Mouse (Mus musculus): ENCODE measurements around the gene Pygo1. TPM values are rescaled to one million over a fixed set of nuclear protein-coding genes. Genes with fewer than 3 reads are reported as not detected.

Pygo1 gene
- total and polyA plus RNA-seq, 3 experiments: not detected

GRCm38 (mm10) chr9:73000487-73000886, 75.0 kb downstream of the Pygo1 start:
- no peaks in the 10 kb centered on the region for H3K27me3 ChIP-seq (replicated peaks)
- in situ Hi-C loops (cut with MboI; ENCODE audit: low pct_ligation_motif_present, low pct_unique_long_range_greater_than_20kb, low sequenced_read_pairs) (no loop called here), dilution Hi-C loops (cut with MboI; ENCODE audit: extremely low pct_ligation_motif_present, extremely low pct_unique_long_range_greater_than_20kb, low sequenced_read_pairs) (no loop called here)
- no peak overlapping the region for H3K4me2 ChIP-seq (ENCODE audit: insufficient read depth, low read depth, poor library complexity, severe bottlenecking)
- no peak overlapping the region for H3K9ac ChIP-seq (ENCODE audit: insufficient read depth, low read depth)
- H3K9me3 ChIP-seq (replicated peaks; ENCODE audit: low read length): no peaks in the 10 kb centered on the region
- no peak overlapping the region for H3K4me3 ChIP-seq (replicated peaks in 1 of 3; ENCODE audit: low read depth in 2 of 3, low read length in 2 of 3, poor library complexity in 1 of 3)
- no peak for TF ChIP-seq TBP (conservative IDR thresholded peaks at IDR 0.05; ENCODE audit: low read depth, low read length)
- peak; percentile 35 for TF ChIP-seq RAD21 (IDR thresholded peaks at IDR 0.05; ENCODE audit: low read depth, low read length)
- peak in 1 of 2 experiments; percentile 38; a peak in 2 of 4 replicates for TF ChIP-seq CTCF (conservative IDR thresholded peaks at IDR 0.05 in 1 of 2, IDR thresholded peaks at IDR 0.05 in 1 of 2; ENCODE audit: low read depth in 2 of 2, low read length in 2 of 2)
- DNase-seq (ENCODE audit: extremely low read depth): no peak
- peaks cover 3 to 11% of the 10 kb centered on the region in 2 experiments for H3K36me3 ChIP-seq (replicated peaks in 1 of 2; ENCODE audit: control insufficient read depth in 1 of 2, insufficient read depth in 1 of 2, low read length in 1 of 2)
- H3K4me1 ChIP-seq (ENCODE audit: control insufficient read depth in 1 of 2, insufficient read depth in 2 of 2): no peaks in the 10 kb centered on the region
- no peaks in the 10 kb centered on the region for H3K79me2 ChIP-seq (replicated peaks; ENCODE audit: control insufficient read depth, extremely low read depth, insufficient read depth, poor library complexity, severe bottlenecking)
- H3K27ac ChIP-seq (ENCODE audit: insufficient read depth, low read depth): no peak overlapping the region

GRCm38 (mm10) chr9:73001314-73002011, 76.0 kb downstream of the Pygo1 start:
- H3K79me2 ChIP-seq (replicated peaks; ENCODE audit: control insufficient read depth, extremely low read depth, insufficient read depth, poor library complexity, severe bottlenecking): no peaks in the 10 kb centered on the region

More at GRCm38 (mm10) chr9:73001314-73002011, 76.0 kb downstream of the Pygo1 start:
- in situ Hi-C loops (cut with MboI; ENCODE audit: low pct_ligation_motif_present, low pct_unique_long_range_greater_than_20kb, low sequenced_read_pairs): no loop called here
- no peak overlapping the region for H3K27ac ChIP-seq (ENCODE audit: insufficient read depth, low read depth)
- no peak overlapping the region for H3K9ac ChIP-seq (ENCODE audit: insufficient read depth, low read depth)
- no peaks in the 10 kb centered on the region for H3K4me1 ChIP-seq (ENCODE audit: control insufficient read depth in 1 of 2, insufficient read depth in 2 of 2)
- H3K4me2 ChIP-seq (ENCODE audit: insufficient read depth, low read depth, poor library complexity, severe bottlenecking): no peak overlapping the region
- no peak for DNase-seq (ENCODE audit: extremely low read depth)
- no peak for TF ChIP-seq ZKSCAN1 (IDR thresholded peaks at IDR 0.05; ENCODE audit: borderline replicate concordance, low read depth, low read length)
- TF ChIP-seq TCF12 (IDR thresholded peaks at IDR 0.05; ENCODE audit: low read depth, low read length): no peak
- TF ChIP-seq SMC3 (IDR thresholded peaks at IDR 0.05; ENCODE audit: low read depth, low read length): no peak
- TF ChIP-seq BHLHE40 (IDR thresholded peaks at IDR 0.05; ENCODE audit: low read depth, low read length): no peak
- no peak for TF ChIP-seq EP300 (IDR thresholded peaks at IDR 0.05; ENCODE audit: low read length)
- no peak for TF ChIP-seq MAFK (IDR thresholded peaks at IDR 0.05; ENCODE audit: insufficient replicate concordance, low read length)
- no peak for TF ChIP-seq RAD21 (IDR thresholded peaks at IDR 0.05; ENCODE audit: low read depth, low read length)
- no peak for TF ChIP-seq CTCF (conservative IDR thresholded peaks at IDR 0.05 in 1 of 2, IDR thresholded peaks at IDR 0.05 in 1 of 2; ENCODE audit: low read depth in 2 of 2, low read length in 2 of 2)
- TF ChIP-seq ELF1 (IDR thresholded peaks at IDR 0.05; ENCODE audit: low read depth, low read length): no peak
- TF ChIP-seq JUN (IDR thresholded peaks at IDR 0.05; ENCODE audit: insufficient read depth, low read depth, low read length): no peak
- H3K4me3 ChIP-seq (replicated peaks in 1 of 3; ENCODE audit: low read depth in 2 of 3, low read length in 2 of 3, poor library complexity in 1 of 3): peak overlapping the region in 1 of 3 experiments; percentile 34
- dilution Hi-C loops (cut with MboI; ENCODE audit: extremely low pct_ligation_motif_present, extremely low pct_unique_long_range_greater_than_20kb, low sequenced_read_pairs): no loop called here
- peaks cover 7 to 18% of the 10 kb centered on the region in 2 experiments for H3K36me3 ChIP-seq (replicated peaks in 1 of 2; ENCODE audit: control insufficient read depth in 1 of 2, insufficient read depth in 1 of 2, low read length in 1 of 2)
- H3K27me3 ChIP-seq (replicated peaks): no peaks in the 10 kb centered on the region
- H3K9me3 ChIP-seq (replicated peaks; ENCODE audit: low read length): no peaks in the 10 kb centered on the region

Other genes with a start within 250 kb of the Pygo1 start
- not detected in 2 replicates for gene Prtg, start 118.8 kb upstream of the Pygo1 start, total RNA-seq (2012; rRNA removed)
- gene Prtg, start 118.8 kb upstream of the Pygo1 start, total RNA-seq (2014; rRNA removed): 0.22 TPM in 1 of 2 replicates, not detected in the other
- 0.04 TPM in 1 of 2 replicates, not detected in the other for gene Prtg, start 118.8 kb upstream of the Pygo1 start, polyA plus RNA-seq (2012; ENCODE audit: insufficient read length, low read depth)
- gene Dyx1c1, start 33.1 kb downstream of the Pygo1 start, total RNA-seq (2012; rRNA removed): 2.1 and 3.4 TPM in 2 replicates
- gene Dyx1c1, start 33.1 kb downstream of the Pygo1 start, total RNA-seq (2014; rRNA removed): 6.2 and 6.8 TPM in 2 replicates
- 5.7 and 6.1 TPM in 2 replicates for gene Dyx1c1, start 33.1 kb downstream of the Pygo1 start, polyA plus RNA-seq (2012; ENCODE audit: insufficient read length, low read depth)
- not detected in 2 replicates for gene Gm44503, start 33.2 kb downstream of the Pygo1 start, total RNA-seq (2012; rRNA removed)
- gene Gm44503, start 33.2 kb downstream of the Pygo1 start, total RNA-seq (2014; rRNA removed): not detected in 2 replicates
- not detected in 2 replicates for gene Gm44503, start 33.2 kb downstream of the Pygo1 start, polyA plus RNA-seq (2012; ENCODE audit: insufficient read length, low read depth)
- 4.0 and 7.3 TPM in 2 replicates for gene Ccpg1os, start 59.7 kb downstream of the Pygo1 start, total RNA-seq (2012; rRNA removed)
- gene Ccpg1os, start 59.7 kb downstream of the Pygo1 start, total RNA-seq (2014; rRNA removed): 9.2 and 12.6 TPM in 2 replicates
- 4.0 and 5.2 TPM in 2 replicates for gene Ccpg1os, start 59.7 kb downstream of the Pygo1 start, polyA plus RNA-seq (2012; ENCODE audit: insufficient read length, low read depth)
- 3.6 and 5.2 TPM in 2 replicates for gene Ccpg1, start 59.8 kb downstream of the Pygo1 start, total RNA-seq (2012; rRNA removed)
- gene Ccpg1, start 59.8 kb downstream of the Pygo1 start, total RNA-seq (2014; rRNA removed): 5.7 and 6.2 TPM in 2 replicates
- 15.4 and 18.3 TPM in 2 replicates for gene Ccpg1, start 59.8 kb downstream of the Pygo1 start, polyA plus RNA-seq (2012; ENCODE audit: insufficient read length, low read depth)
- 5.7 and 6.7 TPM in 2 replicates for gene Pigb, start 114.7 kb downstream of the Pygo1 start, total RNA-seq (2012; rRNA removed)
- 2.8 and 3.8 TPM in 2 replicates for gene Pigb, start 114.7 kb downstream of the Pygo1 start, total RNA-seq (2014; rRNA removed)
- 13.6 and 15.9 TPM in 2 replicates for gene Pigb, start 114.7 kb downstream of the Pygo1 start, polyA plus RNA-seq (2012; ENCODE audit: insufficient read length, low read depth)
- gene Rab27a, start 119.2 kb downstream of the Pygo1 start, total RNA-seq (2012; rRNA removed): 14.8 and 15.1 TPM in 2 replicates
- gene Rab27a, start 119.2 kb downstream of the Pygo1 start, total RNA-seq (2014; rRNA removed): 20.0 and 20.5 TPM in 2 replicates
- 24.7 and 25.6 TPM in 2 replicates for gene Rab27a, start 119.2 kb downstream of the Pygo1 start, polyA plus RNA-seq (2012; ENCODE audit: insufficient read length, low read depth)
- gene Khdc3, start 176.2 kb downstream of the Pygo1 start, total RNA-seq (2012; rRNA removed): 0.17 and 0.21 TPM in 2 replicates
- 0.58 and 0.86 TPM in 2 replicates for gene Khdc3, start 176.2 kb downstream of the Pygo1 start, total RNA-seq (2014; rRNA removed)
- gene Khdc3, start 176.2 kb downstream of the Pygo1 start, polyA plus RNA-seq (2012; ENCODE audit: insufficient read length, low read depth): 0.70 and 0.84 TPM in 2 replicates
- not detected in 2 replicates for gene Gm20509, start 176.8 kb downstream of the Pygo1 start, total RNA-seq (2012; rRNA removed)
- gene Gm20509, start 176.8 kb downstream of the Pygo1 start, total RNA-seq (2014; rRNA removed): not detected in 2 replicates
- not detected in 2 replicates for gene Gm20509, start 176.8 kb downstream of the Pygo1 start, polyA plus RNA-seq (2012; ENCODE audit: insufficient read length, low read depth)
- 108 and 154 TPM in 2 replicates for gene Rsl24d1, start 187.8 kb downstream of the Pygo1 start, total RNA-seq (2012; rRNA removed)
- gene Rsl24d1, start 187.8 kb downstream of the Pygo1 start, total RNA-seq (2014; rRNA removed): 335 and 365 TPM in 2 replicates
- gene Rsl24d1, start 187.8 kb downstream of the Pygo1 start, polyA plus RNA-seq (2012; ENCODE audit: insufficient read length, low read depth): 193 and 202 TPM in 2 replicates